Mouse (Mus musculus) stomach, postnatal 0 days (tissue): ENCODE measurements around the gene Hist1h2bj. TPM values are rescaled to one million over a fixed set of nuclear protein-coding genes. Genes with fewer than 3 reads are reported as not detected.
A peak's percentile ranks its signal among the peaks of the same experiment; 100 is the strongest.

ENCODE experiments used
- ATAC-seq: fragments of 200-750 bp; cut with Nextera tagmentation; 2 replicates; pipeline ENCODE4 v1.8.0; 2017; ENCODE audit not compliant: low FRiP score, low TSS enrichment
- DNase-seq: peaks from one replicate; pipeline ENCODE4 v3.0.0-alpha.2; 2016; ENCODE audit warnings: low spot score
- H3K27ac ChIP-seq: fragments of 300-500 bp; sonication (generic); replicated peaks from 2 replicates; pipeline ENCODE4 v1.5.1; 2014; ENCODE audit warnings: mild to moderate bottlenecking, control low read depth
- H3K27me3 ChIP-seq: fragments of 300-500 bp; sonication (generic); 2 replicates; pipeline ENCODE4 v1.6.1; 2014; ENCODE audit warnings: low read length; ENCODE audit not compliant: control insufficient read depth, insufficient read depth
- H3K36me3 ChIP-seq: fragments of 300-500 bp; sonication (generic); 2 replicates; pipeline ENCODE4 v1.6.1; 2014; ENCODE audit warnings: low read length, mixed read lengths; ENCODE audit not compliant: control insufficient read depth, insufficient read depth
- H3K4me1 ChIP-seq: fragments of 300-500 bp; sonication (generic); replicated peaks from 2 replicates; pipeline ENCODE4 v1.6.1; 2014; ENCODE audit warnings: antibody characterized with exemption; ENCODE audit not compliant: control insufficient read depth, insufficient read depth
- H3K4me2 ChIP-seq: fragments of 300-500 bp; sonication (generic); replicated peaks from 2 replicates; pipeline ENCODE4 v1.6.1; 2014; ENCODE audit warnings: low read depth, mild to moderate bottlenecking, control low read depth, moderate library complexity
- H3K4me3 ChIP-seq: fragments of 300-500 bp; sonication (generic); 2 replicates; pipeline ENCODE4 v1.5.1; 2014; ENCODE audit warnings: low read depth, low read length, control low read depth
- H3K9ac ChIP-seq: fragments of 300-500 bp; sonication (generic); 2 replicates; pipeline ENCODE4 v1.6.1; 2014; ENCODE audit warnings: mild to moderate bottlenecking, low read length, control low read depth, mixed read lengths
- H3K9me3 ChIP-seq: fragments of 300-500 bp; sonication (generic); 2 replicates; pipeline ENCODE4 v1.6.1; 2016; ENCODE audit warnings: low read length; ENCODE audit not compliant: control insufficient read depth
- CTCF ChIP-seq: IDR thresholded peaks from 2 replicates; pipeline ENCODE4 v1.5.1; 2016; ENCODE audit warnings: antibody characterized with exemption, low read depth, mild to moderate bottlenecking, moderate library complexity
- EP300 ChIP-seq: optimal IDR thresholded peaks from 2 replicates; pipeline ENCODE3; 2016; ENCODE audit warnings: antibody characterized with exemption
- WGBS: fragments of 180-500 bp; shearing (Covaris S2); extraction: QIAGEN DNeasy Blood & Tissue Kit; methylation state at CpG from one replicate; pipeline ENCODE4 v1.1.7; 2014; 5-methylcytosine and 5-hydroxymethylcytosine counted together
- polyA plus RNA-seq: library from polyadenylated mRNA; unstranded; fragments of >200 nt; fragmentation: Nextera tagmentation; extraction: Ambion mirVana; gene quantifications from 2 replicates; pipeline ENCODE4 v1.2.1, GENCODE M21; 2015

Hist1h2bj gene
- polyA plus RNA-seq, 1 experiment from 2014 or later, result 3.7 TPM

DNA sequence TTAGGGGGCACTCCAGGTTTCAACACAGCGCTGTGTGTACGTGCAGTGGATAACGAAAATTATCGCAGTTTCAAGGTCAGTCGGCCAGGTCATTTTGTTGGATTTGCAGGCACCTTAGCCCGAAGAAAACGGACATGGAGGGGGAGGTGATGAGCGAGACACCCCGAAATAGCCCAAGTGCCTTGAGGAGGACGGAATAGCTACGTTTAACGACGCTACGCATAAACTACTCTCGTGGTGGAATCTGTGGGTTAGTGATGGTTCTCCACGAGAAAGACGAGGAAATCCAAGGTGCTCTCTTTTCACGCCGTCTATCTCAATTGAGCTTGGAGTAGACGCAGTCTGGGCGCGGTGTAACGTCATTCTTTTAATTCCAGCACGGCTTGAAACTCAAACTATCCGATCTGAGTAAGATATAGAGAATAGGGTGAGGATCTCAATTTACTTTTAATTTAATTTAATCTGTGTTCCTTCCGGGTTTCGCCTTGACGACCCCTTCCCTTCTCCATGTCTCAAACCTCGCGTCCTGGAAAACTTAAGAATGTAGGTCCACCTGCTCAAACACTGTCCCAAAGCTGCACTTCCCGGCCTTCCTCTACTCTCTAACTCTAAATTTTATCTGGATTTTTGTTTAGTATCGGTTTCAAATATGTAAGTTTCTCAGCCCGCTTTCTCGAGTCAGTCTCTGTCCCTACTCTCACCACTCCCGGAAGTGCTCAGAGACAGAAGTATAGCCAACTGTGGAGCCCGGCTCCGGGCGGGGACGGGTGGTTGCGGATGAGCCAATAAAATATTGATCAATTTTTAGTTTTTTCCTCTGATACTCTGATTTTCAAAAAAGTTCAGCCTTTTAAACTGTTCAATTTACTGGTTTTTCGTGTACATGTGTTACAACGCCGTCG, 22.8 kb upstream of the Hist1h2bj start:
- ATAC-seq (no peak), DNase-seq (peak; percentile 34)
- 4% methylated on average over 44 of the region's 44 CpGs for WGBS

DNA sequence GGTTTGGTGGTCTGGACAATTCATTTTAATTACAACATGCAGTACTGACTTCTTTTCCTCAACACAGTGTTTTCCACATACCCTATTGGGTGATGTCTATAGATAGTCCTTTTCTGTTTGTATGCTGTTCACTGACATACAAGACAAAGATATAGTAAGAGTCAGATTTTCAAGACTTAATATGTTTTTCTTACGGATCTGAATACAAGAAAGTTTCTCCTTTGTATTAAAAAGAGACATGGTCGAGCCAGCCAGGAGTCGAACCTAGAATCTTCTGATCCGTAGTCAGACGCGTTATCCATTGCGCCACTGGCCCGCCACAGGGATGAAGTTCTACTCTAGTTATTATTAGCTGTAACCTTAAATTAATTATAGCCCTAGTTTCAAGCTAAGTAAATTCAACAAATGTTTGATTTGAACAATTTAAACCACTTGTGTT, 22.1 kb upstream of the Hist1h2bj start:
- H3K36me3 ChIP-seq, result no peaks in the 10 kb centered on the region
- no peak overlapping the region for H3K27ac ChIP-seq
- no peaks in the 10 kb centered on the region for H3K9me3 ChIP-seq
- DNase-seq (peak; percentile 59), ATAC-seq (peak; percentile 73)
- H3K4me1 ChIP-seq, result no peaks in the 10 kb centered on the region
- H3K9ac ChIP-seq, result no peak overlapping the region
- no peak for TF ChIP-seq CTCF
- 2% methylated on average over 8 of the region's 8 CpGs for WGBS
- no peaks in the 10 kb centered on the region for H3K27me3 ChIP-seq
- peak overlapping the region; percentile 38 for H3K4me3 ChIP-seq
- H3K4me2 ChIP-seq, result peak overlapping the region; percentile 49

More for the DNA sequence above, 22.8 kb upstream of the Hist1h2bj start:
- Histone ChIP-seq H3K9me3 (no peaks in the 10 kb centered on the region), H3K27ac (no peak overlapping the region), H3K4me1 (no peaks in the 10 kb centered on the region), H3K36me3 (no peaks in the 10 kb centered on the region), H3K4me2 (peak overlapping the region; percentile 49), H3K27me3 (peaks cover 4% of the 10 kb centered on the region; the same call in 1 of the 2 replicates), H3K4me3 (peak overlapping the region; percentile 38), H3K9ac (0 out of 2 replicates have a peak overlapping the region, but pooled peaks have one; percentile 32)
- no peak for TF ChIP-seq EP300
- TF ChIP-seq CTCF, result no peak

DNA sequence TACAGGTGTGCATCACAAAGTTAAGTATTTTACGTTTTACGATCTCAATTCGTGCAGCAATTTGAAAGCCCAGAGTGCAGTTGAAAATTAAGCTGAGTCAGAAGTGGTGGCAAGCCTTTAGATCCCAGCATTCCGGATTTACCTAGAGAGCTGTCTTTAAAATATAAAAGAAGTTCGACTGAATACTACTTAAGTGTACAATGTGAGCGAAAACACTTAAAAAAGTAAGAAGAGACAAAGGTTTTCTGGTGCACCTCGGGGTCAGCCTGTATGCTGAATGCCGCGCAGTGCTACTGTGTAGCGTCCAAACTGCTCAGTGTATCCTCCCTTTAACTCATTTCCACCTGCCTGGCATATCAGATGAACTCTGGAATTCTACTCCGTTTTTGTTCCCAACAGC, 21.4 kb upstream of the Hist1h2bj start:
- TF ChIP-seq EP300, result no peak
- TF ChIP-seq CTCF, result no peak
- H3K27me3 ChIP-seq, result no peaks in the 10 kb centered on the region
- DNase-seq (no peak), ATAC-seq (no peak)
- peak overlapping the region; percentile 9 for H3K9ac ChIP-seq
- no peaks in the 10 kb centered on the region for H3K4me1 ChIP-seq
- under 1% methylated on average over 11 of the region's 11 CpGs for WGBS
- no peak overlapping the region for H3K27ac ChIP-seq
- H3K4me2 ChIP-seq, result peak overlapping the region; percentile 49
- no peaks in the 10 kb centered on the region for H3K36me3 ChIP-seq
- no peaks in the 10 kb centered on the region for H3K9me3 ChIP-seq
- peak overlapping the region; percentile 38 for H3K4me3 ChIP-seq

DNA sequence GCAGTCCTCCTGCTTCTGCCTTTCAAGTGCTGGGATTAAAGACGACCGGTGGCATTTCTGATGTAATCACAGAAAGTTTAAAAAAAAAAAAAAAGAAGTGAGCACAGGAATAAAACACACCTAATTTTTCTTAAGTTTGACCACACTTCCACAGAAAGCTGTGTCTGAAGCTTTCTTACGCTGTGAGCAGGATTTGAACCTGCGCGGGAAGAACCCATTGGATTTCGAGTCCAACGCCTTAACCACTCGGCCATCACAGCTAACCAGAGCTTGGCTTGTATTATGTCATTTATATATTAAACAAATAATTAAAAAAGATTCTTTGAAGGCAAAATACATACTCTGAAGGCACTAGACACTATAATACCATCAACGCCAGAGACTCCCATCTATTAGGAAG, 20.8 kb upstream of the Hist1h2bj start:
- DNase-seq, result peak; percentile 84
- TF ChIP-seq CTCF (no peak), EP300 (no peak)
- 2% methylated on average over 9 of the region's 9 CpGs for WGBS

DNA sequence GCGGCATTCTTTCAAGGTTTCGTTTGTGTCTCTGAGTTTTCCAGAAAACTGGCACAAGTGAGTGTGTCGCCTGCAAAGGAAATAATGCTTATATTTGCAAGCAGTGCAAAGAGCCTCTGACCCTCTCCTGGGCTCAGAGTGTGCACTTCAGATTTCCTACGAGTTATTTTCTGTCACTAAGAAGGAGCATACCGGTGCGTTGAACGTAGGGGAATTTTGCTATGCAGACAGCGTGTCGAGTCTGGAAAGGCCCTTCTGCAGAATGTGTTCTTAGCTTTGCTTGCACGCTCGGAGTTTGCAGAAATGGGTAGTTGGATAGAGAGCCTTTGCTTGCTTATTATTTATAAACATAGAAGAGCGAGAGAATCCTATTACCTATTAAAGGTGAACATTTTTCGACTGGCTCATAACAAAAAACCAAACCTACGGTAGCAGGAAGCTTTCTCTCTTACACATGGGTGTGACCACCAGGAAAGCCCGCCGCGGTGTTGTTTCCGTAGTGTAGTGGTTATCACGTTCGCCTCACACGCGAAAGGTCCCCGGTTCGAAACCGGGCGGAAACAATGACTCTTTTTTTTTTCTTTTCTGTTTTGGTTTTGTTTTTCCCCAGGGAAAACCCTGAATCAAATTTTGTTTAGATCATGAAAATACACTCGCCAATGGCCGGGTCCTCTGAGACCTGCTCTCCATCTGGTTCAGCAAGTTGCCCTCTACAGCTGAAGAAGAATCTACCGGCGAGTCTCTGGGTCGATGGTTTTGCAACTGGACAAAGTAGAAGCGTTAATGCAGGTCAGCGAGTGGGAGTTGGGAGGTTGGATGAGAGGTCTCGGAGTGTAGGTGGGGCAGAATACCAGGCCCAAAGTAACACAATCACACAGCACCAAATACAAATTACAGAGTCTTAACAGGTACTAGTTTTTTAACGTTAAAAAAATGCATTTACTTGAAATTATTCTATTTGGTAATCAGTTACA, 16.7 kb upstream of the Hist1h2bj start:
- 0 out of 2 replicates have a peak overlapping the region, but pooled peaks have one; percentile 20 for H3K27ac ChIP-seq
- WGBS, result 2% methylated on average over 35 of the region's 35 CpGs

More for the DNA sequence above, 20.8 kb upstream of the Hist1h2bj start:
- no peaks in the 10 kb centered on the region for H3K4me1 ChIP-seq
- peak overlapping the region; percentile 49 for H3K4me2 ChIP-seq
- H3K27me3 ChIP-seq, result no peaks in the 10 kb centered on the region
- no peaks in the 10 kb centered on the region for H3K36me3 ChIP-seq
- no peak overlapping the region for H3K27ac ChIP-seq
- H3K9me3 ChIP-seq, result no peaks in the 10 kb centered on the region
- peak; percentile 85 for ATAC-seq
- H3K9ac ChIP-seq, result peak overlapping the region; percentile 9
- H3K4me3 ChIP-seq, result peak overlapping the region; percentile 38

More for the DNA sequence above, 16.7 kb upstream of the Hist1h2bj start:
- H3K27me3 ChIP-seq, result no peaks in the 10 kb centered on the region
- H3K4me2 ChIP-seq, result peak overlapping the region; percentile 64
- TF ChIP-seq EP300 (no peak), CTCF (no peak)
- no peak for ATAC-seq
- no peaks in the 10 kb centered on the region for H3K36me3 ChIP-seq
- H3K9ac ChIP-seq, result peak overlapping the region; percentile 55
- H3K4me3 ChIP-seq, result peak overlapping the region; percentile 37
- H3K4me1 ChIP-seq, result no peaks in the 10 kb centered on the region
- peak; percentile 87 for DNase-seq
- no peaks in the 10 kb centered on the region for H3K9me3 ChIP-seq
